Mouse (Mus musculus): ENCODE results near the gene Gltpd2.
A peak's percentile ranks its signal among the peaks of the same experiment; 100 is the strongest.
"Not testable (repeated sequence)": the region's sequence is repeated elsewhere in the genome, so short reads cannot be mapped to it uniquely, and the experiment has no call there.

Gltpd2 gene

DNA sequence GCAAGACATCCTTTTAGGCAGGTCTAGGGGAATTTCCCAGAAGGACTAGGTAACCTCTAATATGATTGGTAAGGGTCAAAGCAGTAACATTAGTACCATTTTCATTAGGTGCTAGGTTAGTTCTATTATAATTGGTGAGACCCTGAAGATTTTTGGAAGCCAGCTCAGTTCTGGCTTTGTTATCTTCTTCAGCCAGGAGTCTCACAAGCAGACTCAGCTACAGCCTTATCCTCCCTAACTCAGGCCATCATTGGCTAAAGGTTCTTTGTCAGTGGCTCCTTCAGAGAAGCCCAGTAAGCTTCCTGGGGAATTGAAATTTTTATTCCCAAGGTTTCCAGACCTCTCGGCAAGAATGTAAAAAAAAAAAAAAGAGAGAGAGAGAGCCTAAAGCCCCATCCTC is 560 bp upstream of the Gltpd2 start:
- DNase-seq (ENCODE audit: low spot score) = no peak

DNA sequence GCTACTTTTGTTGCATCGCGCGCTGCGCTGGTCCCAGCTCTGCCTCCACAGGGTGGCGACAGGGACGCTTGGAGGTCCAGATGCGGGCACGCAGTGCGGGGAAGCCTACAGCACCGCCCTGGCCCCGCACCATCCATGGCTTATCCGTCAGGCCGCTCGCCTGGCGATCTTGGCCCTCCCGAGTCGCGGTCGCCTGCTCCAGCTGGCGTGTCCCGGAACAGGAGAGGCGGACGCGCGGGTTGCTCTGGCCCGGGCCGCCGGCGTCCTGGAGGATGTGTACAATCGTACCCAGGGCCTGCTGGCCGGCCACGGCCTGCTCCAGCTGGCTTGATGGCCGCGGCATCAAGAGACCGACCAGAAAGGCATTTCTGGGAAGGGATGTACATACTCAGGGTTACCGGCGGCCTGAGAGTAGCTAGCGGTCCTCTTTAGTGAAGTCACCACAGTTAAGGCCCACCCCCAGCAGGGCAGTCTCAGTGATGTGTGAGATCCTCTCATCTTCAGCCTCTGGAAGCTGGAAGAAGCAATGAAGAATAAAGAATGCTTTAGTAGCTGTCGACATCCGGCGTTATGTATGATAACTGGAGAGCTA is 1.3 kb downstream of the Gltpd2 start:
- DNase-seq (ENCODE audit: low spot score) = no peak

DNA sequence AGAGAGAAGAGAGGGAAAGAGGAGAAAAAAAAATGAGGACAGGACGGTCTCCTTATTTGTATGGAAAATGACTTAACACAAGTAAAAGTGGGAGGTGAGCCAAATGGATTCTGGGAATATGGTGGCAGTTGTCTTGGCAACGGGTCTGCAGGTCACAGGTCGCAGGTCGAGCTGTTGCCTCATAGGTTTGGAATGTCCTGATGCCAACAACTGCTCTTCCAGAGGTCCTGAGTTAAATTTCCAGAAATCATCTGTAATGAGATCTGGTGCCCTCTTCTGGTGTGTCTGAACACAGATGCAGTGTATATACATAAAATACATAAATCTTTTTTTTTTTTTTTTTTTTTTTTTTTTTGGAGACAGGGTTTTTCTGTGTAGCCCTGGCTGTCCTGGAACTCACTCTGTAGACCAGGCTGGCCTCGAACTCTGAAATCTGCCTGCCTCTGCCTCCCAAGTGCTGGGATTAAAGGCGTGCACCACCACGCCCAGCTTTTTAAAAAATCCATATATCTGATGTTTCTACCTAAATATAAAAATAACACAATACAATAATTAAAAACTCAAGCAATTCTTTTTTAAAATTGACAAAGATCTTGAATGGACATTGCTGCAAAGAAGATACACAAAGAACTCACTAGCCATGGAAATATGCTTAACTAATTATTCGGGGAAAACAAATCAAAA is 4.5 kb downstream of the Gltpd2 start:
- DNase-seq (ENCODE audit: low spot score) = not testable (repeated sequence)

DNA sequence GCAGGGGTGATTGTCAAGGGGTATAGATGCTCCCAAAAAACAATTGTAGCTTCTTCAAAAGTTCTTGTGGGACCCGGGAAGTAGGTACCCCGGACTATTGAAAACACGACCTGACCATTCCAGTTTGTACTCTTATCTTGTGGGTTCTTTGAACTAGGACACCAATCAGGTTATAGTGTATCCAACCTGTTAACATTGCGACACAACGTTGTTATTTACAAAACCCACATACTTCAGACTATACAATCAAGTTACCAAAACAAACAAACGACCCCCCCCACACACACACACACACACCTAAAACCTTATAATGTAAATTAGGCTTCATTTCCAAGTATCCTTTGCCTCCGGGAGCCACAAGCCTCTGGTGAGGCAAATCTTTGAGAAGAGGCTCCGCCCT is 5.8 kb downstream of the Gltpd2 start:
- DNase-seq (ENCODE audit: low spot score) = no peak

DNA sequence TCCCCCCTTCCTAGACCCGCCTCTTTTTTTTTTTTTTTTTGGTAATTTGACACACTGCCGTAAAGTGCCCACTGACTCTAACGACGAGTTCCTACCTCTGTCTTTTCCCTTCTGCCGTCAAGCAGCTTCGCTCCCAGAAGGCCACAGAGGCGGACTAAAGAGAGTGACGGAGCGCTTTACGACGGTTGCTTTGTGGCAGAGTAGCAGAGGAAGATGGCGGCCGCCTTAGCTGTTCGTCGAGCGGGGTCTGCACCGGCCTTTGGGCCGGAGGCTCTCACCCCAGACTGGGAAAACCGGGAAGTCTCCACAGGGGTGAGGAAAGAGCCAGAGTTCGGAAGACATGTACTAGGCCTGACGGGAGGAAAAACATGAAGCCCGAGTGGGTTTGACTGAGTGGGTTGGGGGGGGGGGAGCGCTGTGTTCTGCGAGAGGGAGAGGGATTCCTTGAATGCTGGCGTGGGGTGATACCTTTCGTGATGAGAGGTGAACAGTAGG is 6.2 kb downstream of the Gltpd2 start, which contains the start of gene Psmb6:
Gene Psmb6, plus strand, starts transcription at position 184 of the 495 bp plus-strand sequence.
- peak; percentile 97 for DNase-seq (ENCODE audit: low spot score)

- no peak for DNase-seq (ENCODE audit: low spot score)
Measured at GRCm38 (mm10) chr11:70525726-70526125, 6.7 kb downstream of the Gltpd2 start.

DNA sequence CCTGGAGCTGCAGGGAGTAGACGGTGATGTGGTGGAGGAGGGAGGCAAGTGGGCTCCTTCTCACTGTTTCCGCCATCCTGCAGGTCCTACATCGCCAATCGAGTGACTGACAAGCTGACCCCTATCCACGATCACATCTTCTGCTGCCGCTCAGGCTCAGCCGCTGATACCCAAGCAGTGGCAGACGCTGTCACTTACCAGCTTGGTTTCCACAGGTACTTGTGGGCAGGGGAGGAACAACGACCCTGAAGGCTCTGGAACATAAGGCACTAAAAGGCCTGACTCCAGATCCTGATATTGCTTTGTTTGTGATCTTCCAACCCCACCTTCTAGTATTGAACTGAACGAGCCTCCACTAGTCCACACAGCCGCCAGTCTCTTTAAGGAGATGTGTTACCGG is 7.2 kb downstream of the Gltpd2 start:
- DNase-seq (ENCODE audit: low spot score) = no peak

DNA sequence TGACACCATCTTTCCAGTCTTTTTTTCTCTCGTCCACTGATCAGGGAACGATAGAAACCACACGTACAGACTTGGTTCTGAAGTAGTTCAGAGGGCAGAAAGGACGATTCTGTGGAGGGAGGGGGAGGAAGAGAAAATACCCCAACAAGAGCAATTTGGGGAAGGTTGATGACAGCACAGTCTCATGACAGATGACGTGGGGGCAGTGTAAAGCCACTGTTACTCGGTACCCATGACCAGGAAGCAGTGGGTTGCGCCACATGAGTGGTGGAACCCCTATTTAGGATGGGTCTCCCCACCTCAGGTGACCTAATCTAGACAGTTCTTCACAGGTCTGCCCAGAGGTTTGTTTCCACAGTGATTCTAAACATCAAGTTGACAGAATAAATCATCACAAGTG is 9.6 kb downstream of the Gltpd2 start:
- DNase-seq (ENCODE audit: low spot score) = no peak

DNA sequence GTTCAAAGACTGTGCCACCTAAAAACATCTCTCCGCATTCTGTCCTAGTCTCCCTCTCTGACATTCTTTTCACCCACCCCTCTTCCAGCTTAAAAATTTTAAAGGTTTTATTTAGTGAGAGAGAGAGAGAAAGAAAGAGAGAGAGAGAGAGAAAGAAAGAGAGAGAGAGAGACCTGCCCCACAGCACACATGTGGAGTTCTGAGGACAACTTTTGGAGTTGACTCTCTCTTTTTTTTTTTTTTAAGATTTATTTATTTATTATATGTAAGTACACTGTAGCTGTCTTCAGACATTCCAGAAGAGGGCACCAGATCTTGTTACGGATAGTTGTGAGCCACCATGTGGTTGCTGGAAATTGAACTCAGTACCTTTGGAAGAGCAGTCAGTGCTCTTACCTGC is 12.1 kb downstream of the Gltpd2 start:
- DNase-seq (ENCODE audit: low spot score) = not testable (repeated sequence)

DNA sequence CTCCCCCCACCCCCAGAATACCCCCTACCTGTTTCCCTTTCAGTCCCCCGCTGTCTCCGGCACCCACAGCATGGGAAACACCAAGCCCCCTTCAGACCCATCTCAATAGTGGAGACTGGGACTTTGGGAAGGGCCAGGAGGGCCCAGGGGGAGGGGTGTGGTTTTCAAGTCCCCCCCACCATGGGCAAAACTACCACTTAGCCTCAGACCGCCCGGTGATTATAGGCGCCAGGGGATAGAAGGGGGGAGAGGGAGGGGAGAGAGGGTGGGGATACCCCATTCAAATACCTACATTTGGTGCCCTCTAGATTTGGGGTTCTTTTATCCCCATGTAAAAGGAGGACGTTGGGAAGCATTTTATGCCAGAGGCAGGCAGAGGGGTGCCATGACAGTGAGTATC is 13.8 kb downstream of the Gltpd2 start, which contains the start of gene Gm40193:
Gene Gm40193, minus strand, starts transcription at position 101 of the 400 bp plus-strand sequence.
- no peak for DNase-seq (ENCODE audit: low spot score)

- DNase-seq (ENCODE audit: low spot score) = no peak
Measured at GRCm38 (mm10) chr11:70539423-70539822, 20.4 kb downstream of the Gltpd2 start.

DNA sequence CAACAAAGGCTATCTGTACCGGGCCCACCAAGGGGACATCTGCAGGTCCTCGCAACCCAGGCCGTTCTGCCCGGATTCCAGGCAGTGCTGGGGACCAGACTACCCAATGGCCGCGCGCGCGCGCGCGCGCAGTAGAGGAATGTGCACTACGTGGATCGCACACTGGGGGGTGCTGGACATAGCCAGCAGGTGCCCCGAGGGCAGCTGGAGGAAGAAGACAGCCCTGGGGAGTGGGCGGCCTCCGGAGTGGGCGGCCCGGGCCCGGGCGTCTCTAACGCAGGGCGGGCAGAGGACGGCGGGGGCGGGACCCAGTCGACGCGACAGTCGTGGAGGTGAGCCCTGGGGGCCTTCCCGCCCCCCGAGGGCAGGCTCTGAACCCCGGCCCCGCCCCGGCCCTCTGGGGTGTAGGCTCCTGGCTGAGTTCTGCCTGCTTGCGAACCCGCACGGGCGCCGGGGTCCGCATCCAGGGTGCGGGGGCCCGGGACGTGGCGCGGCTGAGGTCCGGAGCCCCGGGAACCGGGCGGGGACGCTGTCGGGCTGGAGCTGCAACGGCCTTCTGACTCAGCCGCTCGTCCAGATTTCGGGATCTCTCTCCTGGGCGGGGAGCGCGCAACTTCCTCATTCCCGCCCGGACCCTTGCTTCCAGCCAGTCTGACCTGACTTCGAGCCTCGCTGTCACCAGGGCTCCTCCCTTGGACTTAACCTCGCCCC is 21.0 kb downstream of the Gltpd2 start, which contains the start of gene Pld2:
Gene Pld2, plus strand, starts transcription at position 188 of the 711 bp plus-strand sequence.
- DNase-seq (ENCODE audit: low spot score) = peak; percentile 92

GRCm38 (mm10) chr11:70540928-70541327 is 21.9 kb downstream of the Gltpd2 start:
- DNase-seq (ENCODE audit: low spot score) = no peak

- DNase-seq (ENCODE audit: low spot score) = no peak
Measured at GRCm38 (mm10) chr11:70541415-70541814, 22.4 kb downstream of the Gltpd2 start.

- DNase-seq (ENCODE audit: low spot score) = no peak
Measured at GRCm38 (mm10) chr11:70544496-70544895, 25.5 kb downstream of the Gltpd2 start.

DNA sequence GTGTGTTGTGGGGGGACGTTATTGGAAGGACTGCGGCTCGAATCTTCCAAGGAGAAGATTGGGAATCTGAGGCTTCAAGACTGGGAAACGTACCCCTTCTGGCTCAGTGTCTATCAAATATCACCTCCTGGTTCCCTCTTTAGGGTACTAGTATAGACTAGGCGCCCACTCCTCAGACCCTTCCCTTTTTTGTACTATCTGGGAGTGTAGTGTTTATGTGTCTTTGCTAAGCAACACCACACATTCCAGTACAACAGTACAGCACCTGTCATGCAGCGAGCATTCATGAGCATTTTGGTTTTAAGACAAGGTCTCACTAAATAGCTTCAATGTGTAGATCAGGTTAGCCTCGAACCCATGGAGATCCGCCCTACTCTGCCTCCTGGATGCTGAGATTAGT is 32.5 kb downstream of the Gltpd2 start:
- DNase-seq (ENCODE audit: low spot score) = no peak

DNA sequence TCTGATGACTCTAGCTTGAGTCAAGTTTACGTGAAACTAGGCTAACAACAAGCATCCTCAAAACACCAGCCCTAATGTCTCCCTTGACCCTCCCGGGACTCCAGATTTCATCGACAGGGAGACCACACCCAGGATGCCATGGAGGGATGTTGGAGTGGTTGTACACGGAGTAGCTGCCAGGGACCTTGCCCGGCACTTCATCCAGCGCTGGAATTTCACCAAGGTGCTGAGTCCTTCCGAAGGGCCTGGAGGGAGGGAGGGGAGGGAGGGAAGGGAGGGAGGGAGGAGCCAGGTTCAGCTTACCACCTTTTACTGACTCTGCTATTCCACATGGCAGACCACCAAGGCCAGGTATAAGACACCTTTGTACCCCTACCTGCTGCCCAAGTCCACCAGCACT is 34.9 kb downstream of the Gltpd2 start:
- no peak for DNase-seq (ENCODE audit: low spot score)

DNA sequence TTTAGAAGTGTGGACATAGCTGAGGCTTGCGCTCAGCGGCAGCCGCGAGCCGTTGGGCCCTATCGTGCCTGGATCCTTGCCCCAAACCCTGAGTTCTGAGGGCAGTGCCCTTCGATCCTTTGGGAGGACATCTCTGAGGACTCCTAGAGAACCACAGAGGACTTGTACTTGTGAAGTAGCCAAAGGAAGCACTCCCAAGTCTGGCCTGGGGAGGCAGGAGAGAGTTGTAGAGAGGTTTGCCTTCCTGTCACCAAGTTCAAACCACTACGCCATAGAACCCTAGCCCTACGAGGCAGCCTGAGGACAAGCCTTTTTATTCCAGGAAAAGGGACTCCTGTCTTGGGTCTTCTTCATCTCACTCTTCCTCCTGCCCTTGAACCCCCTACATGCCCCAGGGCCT is 38.5 kb downstream of the Gltpd2 start:
- no peak for DNase-seq (ENCODE audit: low spot score)

DNA sequence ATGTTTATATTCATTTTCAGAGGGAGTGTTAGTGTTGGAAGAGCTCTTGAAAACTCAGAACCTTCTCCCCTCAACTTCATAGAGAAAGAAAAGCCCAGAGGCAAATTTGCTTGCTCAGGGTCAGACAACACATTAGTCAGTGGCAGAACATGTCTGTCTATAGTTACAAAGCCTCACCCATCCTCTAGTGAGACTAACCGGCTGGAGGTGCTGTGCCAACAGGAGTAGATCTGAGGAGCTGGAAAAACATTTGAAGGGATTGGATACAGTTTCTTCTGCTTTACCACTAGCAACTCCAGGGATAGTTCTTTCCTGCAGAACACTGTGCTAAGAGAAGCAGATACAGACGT is 42.9 kb downstream of the Gltpd2 start:
- DNase-seq (ENCODE audit: low spot score) = no peak

GRCm38 (mm10) chr11:70562287-70562994 is 43.4 kb downstream of the Gltpd2 start, which contains the start of gene Mink1:
Gene Mink1, plus strand, starts transcription at chr11:70562881.
- DNase-seq (ENCODE audit: low spot score) = peak; percentile 89

DNA sequence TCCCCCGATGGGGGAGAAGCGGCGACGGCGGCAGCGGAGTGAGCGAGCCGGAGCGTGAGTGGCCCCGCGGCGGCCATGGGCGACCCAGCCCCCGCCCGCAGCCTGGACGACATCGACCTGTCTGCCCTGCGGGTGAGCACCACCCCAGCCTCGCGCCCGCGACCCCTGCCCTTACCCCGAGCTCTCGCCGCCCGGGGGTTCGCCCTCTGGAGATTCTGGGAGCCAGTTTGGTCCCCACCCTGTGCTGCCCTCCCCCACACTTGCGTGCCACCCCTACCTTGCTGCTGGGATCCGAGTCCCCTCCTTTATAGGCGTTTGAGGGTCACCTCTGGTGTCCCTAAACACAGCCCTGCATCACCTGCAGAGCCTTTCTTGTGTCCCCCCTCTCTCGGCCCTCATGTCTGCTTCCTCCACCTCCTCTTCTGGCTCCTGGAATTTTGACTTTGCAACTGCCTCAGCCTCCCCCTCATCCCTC is 44.0 kb downstream of the Gltpd2 start:
- no peak for DNase-seq (ENCODE audit: low spot score)
